Mouse (Mus musculus): Measurements from ENCODE around the gene Psd4. TPM values are rescaled to one million over a fixed set of nuclear protein-coding genes. Genes with fewer than 3 reads are reported as not detected.

Psd4 gene
- total RNA-seq (2021), result 1 to 10 TPM in 1 of 2 experiments, under 1 TPM in 1; 0.55 to 2.0 TPM

DNA sequence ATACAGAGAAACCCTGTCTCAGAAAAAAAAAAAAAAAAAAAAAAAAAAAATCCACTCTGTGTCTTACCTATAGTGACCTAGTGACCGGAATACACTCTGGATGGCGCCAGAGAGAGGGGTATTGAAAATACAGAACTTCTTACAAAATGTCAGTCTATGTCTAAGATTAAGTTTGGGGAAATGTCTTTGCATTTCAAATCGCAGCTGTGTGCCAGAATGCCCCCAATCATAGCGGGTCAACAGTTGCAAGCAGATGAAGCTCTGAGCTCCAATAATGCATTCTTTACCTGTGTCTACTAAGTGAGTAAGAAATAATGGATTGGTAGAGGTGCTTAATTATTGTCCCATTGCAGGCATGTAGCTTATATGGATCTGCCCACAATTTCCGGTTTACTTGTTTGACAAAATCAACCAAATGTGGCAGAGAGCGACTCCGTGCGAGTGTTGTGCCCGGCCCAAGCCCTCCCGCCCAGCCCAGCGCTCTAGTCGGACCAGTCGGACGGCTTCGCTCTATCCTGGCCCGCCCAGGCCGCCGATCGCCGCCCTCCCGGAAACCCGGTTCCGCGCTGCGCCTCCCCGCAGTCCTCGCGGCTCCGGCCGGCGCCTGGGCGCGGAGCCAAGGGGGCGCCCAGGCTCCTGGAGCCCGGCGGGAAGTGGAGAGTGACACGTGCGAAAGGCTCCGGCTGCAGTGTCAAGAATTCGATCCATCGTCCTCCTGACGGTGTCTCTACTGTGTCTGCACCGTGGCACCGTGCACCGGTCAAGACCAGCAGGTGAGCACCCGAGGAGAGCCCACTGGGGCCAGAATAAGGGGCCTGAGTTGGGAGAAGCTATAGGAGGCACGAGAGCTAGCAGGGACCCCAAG, at the start of gene Psd4:
Gene Psd4, plus strand, starts transcription at position 551 of the 865 bp plus-strand sequence.
- DNase-seq, result peak in 1 of 2 experiments; percentile 10

DNA sequence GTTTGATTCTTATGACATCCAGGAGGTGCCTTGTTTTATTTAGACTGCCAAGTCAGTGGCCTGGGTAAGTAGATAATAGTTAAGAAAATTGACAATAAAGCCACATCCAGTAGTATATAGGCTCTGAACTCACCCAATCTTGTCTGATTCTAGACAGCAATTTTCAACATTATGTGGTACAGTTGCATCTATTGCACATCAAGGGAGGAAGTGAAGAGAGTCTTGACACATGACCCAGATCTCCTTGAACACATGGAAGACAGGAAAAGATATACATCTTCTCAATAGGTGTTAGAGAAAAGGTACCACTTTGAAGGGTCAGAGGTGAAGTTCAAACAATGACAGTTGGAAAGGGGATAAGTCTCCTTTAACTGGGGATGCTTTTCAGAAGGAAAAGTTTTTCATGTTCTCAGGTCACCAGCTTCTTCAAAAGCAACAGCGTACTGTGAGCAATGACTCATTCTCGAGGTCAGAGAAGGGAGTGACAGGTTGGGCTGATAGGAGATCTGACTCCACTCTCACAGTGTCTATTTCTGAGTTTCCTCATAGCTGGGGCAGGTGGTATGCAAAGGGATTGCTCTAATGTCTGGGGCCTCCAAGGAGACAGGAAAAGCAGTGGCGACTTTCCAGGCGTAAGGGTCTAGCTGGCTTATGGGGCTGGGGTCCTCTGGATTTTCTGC, 49.3 kb upstream of the Psd4 start:
- DNase-seq, result no peak

- DNase-seq, result no peak
Observed at GRCm38 (mm10) chr2:24335333-24335732, 32.0 kb upstream of the Psd4 start.

GRCm38 (mm10) chr2:24336545-24336944, 30.8 kb upstream of the Psd4 start, which contains the start of gene Il1rn:
Gene Il1rn, plus strand, starts transcription at chr2:24336853.
- no peak for DNase-seq

DNA sequence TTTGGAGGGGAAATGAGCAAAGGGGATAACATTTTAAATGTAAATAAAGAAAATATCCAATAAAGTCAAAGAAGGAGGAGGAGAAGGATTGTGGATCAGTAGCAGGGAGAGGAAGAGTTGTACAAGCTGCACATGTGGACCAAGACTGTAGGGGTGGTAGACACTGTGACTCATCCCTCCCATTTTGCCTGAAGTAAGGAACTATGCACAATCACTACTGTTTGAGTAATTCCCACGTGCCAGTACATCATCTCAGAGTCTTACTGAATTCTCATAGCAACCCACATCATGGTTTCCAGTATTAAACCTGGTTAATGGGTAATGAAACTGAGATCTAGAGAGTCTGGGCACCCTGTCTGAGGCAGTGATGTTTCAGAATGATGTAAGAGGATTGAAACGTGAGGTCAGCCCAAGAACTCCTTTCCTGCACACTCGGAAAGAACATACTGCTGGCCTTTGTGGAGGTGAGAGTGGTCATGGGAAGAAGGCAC, 25.9 kb upstream of the Psd4 start:
- DNase-seq, result no peak

DNA sequence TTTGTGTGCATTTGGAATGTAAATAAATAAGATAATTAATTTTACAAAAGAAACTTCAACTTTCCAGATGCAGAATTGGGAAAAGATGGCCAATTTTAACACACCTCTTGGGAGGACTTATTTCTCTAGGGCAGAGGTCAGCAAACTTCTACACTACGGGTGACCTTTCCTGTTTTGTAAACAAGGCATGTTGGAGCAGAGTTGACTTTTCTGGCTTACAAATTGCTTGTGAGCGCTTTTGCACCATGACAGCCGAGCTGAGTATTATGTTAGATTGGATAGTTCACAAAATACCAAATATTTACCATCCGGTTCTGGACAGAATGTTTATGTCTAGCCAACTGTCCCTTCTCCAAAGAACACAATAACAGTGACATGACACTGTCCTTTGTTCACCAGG, 22.8 kb upstream of the Psd4 start:
- DNase-seq, result no peak

- DNase-seq, result no peak
Observed at GRCm38 (mm10) chr2:24345056-24345455, 22.3 kb upstream of the Psd4 start.

DNA sequence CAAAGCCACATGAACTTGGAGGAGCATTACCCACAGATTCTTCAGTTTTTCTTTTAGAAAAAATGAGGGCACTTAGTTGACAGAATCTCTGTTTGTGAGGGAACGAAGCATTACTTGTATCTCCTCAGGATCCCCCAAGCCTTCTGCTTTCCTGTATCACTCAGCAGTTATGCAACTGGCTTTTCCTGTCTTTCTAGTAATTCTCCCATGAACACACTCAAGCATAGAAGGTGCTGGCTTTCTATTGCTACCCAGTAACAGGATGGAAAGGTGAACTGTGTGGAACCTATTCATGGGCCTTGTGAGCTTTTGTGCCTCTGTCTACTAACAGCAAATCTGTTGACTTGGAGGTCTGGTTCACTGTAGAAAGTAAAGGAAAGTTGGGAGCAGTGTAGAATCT, 19.5 kb upstream of the Psd4 start:
- DNase-seq, result no peak

- DNase-seq, result no peak
Observed at GRCm38 (mm10) chr2:24351159-24351558, 16.2 kb upstream of the Psd4 start.

- no peak for DNase-seq
Observed at GRCm38 (mm10) chr2:24353042-24353441, 14.3 kb upstream of the Psd4 start.

DNA sequence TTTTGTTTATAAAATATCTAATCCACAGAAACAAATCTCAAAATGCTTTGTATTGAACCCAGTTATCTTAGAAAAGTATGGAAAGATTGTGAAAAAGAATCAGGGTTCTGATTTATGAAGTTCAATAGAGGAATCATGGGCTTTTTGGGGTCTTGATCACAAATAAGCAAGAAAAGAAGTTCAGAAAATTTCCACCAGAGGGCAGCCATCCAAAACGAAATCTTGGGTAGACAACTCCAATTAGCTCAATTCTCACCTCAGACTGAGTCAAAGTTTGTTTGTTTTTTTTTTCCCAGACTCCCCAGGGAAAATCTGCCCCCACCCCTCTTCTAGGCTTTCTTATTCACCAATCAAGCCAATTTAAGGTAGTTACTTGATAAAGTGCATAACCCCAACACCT, 9.7 kb upstream of the Psd4 start:
- peak in 1 of 2 experiments; percentile 19 for DNase-seq

DNA sequence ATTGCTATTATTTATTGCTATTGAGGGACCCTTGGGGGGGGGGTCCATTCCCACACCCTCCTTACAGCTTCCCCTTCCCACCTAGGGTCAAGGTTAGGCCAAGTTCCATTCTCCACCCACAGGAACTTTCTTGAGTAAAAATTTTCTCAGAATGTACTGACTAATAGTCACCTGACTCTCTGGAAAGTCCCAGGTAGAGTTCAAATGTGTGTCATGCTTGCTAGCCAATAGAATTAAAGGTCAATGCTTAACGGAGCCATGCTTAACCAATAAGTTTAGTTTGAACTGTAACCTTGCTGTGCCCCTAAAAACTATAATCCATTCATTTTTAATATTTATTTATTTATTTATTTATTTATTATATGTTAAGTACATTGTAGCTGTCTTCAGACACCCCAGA, 8.0 kb upstream of the Psd4 start:
- DNase-seq, result no peak

DNA sequence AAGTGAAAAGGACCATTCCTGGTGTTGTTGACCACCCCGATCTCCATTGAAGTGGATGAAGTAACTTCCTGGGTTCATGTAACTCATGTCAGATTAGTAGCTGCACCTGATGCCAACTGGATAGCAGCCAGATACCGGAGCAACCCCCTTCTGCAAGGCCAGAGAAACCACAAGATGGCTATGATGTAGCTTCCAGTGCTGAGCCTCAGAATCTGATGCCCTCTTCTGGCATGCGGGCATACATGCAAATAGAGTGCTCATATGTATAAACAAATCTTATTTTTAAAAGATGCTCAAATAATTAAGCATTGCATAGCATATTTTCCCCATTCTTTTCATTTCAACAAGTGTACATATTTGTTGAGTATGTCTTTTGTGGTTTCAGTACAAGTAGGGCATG, 3.6 kb upstream of the Psd4 start:
- DNase-seq, result no peak

GRCm38 (mm10) chr2:24366214-24366975, 985 bp upstream of the Psd4 start:
- no peak for DNase-seq

- no peak for DNase-seq
Observed at GRCm38 (mm10) chr2:24367895-24368261, 498 bp downstream of the Psd4 start.

DNA sequence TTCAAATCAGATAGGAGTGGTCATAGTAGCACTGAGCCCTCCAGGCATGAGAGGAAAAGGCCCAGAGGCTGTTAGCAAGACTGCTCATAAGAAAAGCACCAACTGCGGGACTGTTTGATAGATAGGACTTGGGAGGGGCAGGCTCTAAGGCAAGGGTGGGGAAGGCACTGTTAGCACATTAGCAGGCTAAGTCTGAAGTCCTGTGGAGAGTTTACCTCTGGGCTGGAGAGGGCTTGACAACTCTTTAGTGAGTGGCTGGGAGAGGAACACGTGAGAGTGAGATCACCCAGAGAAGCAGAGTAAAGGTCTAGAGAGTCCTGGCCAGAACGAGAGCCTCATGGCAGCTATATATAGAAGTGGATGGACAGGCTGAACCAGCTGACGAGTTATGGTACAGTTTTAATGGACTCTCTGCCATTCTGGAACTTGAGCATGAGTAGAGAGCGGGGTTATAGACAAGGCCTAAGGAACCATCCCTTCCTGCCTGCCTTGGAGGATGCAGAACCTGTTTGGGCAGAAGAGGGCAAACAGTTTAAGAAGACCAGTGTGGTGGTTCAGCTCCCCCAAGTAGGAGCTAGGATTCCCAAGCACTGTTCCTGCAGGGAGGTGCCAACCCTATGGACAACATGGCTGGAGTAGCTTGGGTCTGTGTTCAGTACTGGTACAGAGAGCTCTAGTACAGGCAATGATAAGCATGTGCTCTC, 11.5 kb downstream of the Psd4 start:
- no peak for DNase-seq

GRCm38 (mm10) chr2:24382456-24383230, 15.3 kb downstream of the Psd4 start:
- no peak for DNase-seq

GRCm38 (mm10) chr2:24383636-24384035, 16.3 kb downstream of the Psd4 start:
- no peak for DNase-seq

DNA sequence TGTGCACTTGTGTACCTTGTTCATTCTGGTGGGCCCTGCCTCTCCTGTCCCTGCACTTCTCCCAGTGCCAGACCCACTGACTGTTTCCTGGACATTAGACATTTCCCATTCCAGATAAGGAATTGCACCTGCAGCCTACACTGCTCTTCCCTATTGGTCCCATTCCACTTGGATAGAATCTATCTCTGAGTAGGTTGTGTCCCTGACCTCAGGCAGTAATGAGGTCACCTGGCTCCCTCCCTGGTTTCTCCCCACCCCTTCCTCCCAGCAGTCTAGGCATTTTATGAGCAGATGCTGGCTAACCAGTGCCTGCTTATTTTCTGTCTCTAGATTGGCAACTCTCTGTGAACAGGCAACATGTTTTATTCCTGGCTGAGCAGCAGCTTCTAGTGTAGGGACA, 17.0 kb downstream of the Psd4 start:
- no peak for DNase-seq

DNA sequence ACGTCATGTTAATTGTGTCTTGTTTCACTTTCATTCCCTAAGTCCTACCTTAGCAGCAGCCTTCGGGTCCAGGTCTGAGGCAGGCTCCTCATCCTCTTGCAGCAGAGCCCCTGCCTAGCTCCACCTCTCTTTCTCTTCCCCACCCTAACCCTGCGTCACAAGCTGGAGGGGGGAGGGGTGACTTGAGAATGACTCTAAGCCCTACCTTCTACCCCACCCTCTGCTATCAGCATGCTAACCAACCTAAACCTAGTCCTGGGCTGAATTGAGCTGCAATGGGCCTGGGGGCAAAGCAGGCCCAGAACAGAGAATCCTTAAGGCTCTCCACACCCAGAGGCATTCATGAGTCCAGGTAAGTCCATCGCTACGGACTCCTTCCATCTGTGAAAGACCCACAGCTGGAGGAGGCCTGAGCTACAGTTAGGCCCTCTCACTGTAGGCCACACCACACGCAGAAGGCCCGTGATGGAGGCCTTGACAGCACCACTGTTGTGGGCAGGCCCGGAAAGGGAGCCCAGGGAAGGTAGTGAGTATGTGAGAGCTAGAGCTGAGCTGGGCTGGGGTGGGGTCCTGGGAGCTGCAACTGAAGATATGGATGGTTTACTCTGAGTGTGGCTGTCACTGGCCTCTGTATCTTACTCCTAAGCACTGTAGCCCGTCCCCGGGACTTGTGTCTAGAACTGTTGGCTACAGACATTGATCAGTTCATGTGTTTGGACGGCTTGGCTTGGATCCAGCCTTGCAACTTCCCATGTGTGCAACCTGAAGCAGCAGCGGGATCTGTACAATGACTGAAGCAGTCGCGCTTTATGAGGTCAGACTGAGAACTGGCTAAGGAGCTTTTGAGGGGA, 18.0 kb downstream of the Psd4 start:
- DNase-seq, result no peak

Data from layer of hippocampus, postnatal 36 days (tissue).